Mouse (Mus musculus): ENCODE results near the gene Gm525.
A peak's percentile ranks its signal among the peaks of the same experiment; 100 is the strongest.
"Not testable (repeated sequence)": the region's sequence is repeated elsewhere in the genome, so short reads cannot be mapped to it uniquely, and the experiment has no call there.

Gm525 gene

DNA sequence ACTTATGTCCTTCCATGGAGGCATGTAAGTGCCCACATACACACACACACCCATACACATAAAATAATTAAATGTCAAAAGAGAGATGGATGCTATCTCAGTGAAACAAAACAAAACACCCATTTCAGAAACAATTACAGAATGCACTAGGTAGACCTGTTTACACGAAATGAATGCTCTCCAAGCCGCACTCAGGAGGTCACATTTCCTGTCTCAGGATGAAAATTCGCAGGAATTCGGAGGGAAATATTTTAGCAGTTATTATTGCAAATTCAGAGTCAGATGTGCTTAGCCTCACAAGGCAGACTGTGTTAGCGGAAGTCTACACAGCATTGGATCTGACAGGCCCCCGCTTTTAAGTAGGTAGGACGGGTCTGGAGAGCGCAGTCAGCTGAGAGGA, at the start of gene Gm525:
Gene Gm525 (plus strand): TSS at position 301 of the 400 bp plus-strand sequence.
- DNase-seq (ENCODE audit: low spot score), result no peak

DNA sequence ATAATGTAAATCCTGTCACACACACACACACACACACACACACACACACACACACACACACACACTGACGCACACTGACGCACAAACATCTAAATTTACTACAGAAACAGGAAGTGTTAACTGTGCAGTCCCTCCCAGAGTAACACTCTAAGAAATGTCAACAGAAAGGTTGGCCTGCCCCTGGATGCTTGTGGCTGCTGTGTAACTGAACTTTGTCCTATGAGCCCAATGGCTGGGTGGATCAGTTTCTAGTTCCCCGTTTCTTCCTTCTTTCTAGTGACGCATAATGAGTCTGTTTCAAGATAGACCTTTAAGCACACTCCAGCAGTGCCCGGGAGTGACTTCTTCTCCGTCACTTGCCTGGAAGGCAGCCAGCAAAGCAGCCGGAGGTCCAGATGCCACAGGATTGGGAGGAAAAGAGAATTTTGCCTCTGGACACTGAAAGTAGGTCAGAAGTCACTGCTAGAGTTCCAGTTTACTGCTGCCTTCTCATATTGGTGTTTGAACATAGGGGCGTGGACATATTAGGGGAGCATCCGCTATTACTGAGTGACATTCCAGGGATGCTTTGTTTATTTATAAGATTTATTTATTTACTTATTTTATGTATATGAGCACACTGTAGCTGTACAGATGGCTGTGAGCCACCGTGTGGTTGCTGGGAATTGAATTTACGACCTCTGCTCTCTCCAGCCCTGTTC, 49.3 kb upstream of the Gm525 start:
- peak; percentile 51 for DNase-seq (ENCODE audit: low spot score)

GRCm38 (mm10) chr11:89025603-89026002, 48.0 kb upstream of the Gm525 start:
- no peak for DNase-seq (ENCODE audit: low spot score)

GRCm38 (mm10) chr11:89026117-89026516, 47.5 kb upstream of the Gm525 start:
- DNase-seq (ENCODE audit: low spot score), result no peak

GRCm38 (mm10) chr11:89027955-89028361, 45.7 kb upstream of the Gm525 start:
- DNase-seq (ENCODE audit: low spot score), result no peak

GRCm38 (mm10) chr11:89028871-89029405, 44.7 kb upstream of the Gm525 start:
- no peak for DNase-seq (ENCODE audit: low spot score)

DNA sequence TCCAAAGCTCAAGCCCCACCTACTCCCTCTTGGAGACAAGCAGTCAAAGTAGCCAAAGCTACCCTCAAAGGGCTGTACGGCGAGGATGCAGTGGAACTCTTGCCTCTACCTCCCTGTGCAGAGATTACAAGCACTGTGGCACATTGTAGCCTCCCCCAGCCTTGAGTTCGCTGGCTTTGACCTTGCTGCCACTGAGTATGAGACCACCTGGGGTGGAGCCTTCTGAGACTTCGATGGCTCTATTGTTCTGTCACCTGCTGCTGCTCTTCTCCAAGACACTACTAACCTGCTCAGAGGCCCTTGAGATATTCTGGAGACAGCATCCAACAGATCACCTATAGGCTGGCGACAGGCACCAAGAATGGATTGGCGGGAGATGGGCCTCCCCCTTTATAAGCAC, 43.1 kb upstream of the Gm525 start:
- DNase-seq (ENCODE audit: low spot score), result no peak

DNA sequence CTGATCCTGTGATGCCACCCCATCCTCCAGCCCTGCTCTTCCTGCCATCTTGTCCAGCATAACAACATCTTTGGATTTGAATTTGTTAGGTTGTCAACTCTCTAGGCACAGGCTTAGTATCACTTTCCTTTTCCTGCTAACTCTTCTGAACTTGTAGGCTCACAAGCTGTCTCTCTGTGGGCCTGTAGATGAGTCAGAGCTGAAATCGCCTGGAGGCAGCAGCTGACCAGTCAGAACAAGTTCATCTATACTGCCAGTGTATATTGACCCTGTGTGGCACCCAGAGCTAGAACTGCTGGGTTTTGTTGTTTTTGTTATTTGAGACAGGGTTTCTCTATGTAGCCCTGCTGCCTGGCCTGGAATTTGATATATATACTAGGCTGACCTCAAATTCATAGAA, 42.5 kb upstream of the Gm525 start:
- DNase-seq (ENCODE audit: low spot score), result no peak

GRCm38 (mm10) chr11:89034592-89034991, 39.0 kb upstream of the Gm525 start:
- DNase-seq (ENCODE audit: low spot score), result no peak

DNA sequence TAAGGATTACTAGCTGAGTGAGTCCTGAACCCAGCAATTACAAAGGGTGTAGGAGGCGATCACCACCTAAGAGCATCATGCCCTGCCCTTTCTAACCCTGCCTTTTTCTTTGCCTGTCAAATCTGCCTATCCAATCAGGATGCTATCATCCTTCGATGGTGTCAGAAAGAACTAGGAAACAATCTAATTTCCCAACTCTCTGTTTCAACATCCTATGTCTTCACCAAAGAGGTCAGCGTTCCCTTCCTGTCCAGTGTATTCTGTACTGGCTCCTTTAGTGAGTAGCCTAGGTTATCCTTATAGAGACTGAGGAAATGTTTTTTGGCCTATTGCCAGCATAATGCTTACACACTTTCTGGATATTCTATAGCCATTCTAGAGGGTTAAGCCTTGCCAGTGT, 38.1 kb upstream of the Gm525 start:
- DNase-seq (ENCODE audit: low spot score), result no peak

DNA sequence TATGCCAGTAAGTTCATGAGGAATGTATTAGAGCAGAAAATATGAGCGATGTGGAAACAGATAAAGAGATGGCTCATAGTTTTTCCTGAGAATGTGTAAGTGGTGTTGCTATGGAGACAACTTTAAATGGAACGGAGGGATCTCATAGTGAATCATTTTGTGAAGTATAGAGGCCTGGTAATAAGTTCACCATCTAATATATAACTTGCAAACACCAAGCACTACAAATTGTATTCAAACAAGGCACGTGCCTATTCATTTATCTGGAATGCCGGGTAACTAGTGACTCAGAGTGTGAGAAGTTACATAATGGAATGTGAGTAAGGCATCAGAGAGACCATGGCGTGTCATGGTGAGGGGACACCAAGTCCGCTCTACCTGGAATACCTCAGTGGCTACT, 35.1 kb upstream of the Gm525 start:
- no peak for DNase-seq (ENCODE audit: low spot score)

DNA sequence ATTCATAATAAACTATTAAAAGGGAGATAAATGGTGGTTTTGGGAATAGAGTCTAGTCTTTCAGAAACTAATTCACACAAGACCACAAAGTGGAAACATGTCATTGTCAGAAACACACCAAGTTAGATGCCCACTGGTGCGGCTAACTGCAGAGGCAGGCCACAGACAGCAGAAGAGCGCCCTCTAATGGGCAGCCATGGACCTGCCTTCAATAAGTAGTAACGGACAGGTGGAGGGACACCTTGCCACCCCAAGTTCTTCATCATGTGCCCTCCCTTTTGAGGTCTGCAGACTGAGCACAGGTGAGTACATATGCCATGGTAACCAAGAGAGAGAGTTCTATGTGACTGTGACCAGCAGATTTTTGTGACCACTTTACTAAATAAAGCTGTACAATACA, 34.3 kb upstream of the Gm525 start:
- peak; percentile 59 for DNase-seq (ENCODE audit: low spot score)

- DNase-seq (ENCODE audit: low spot score), result not testable (repeated sequence)
Observed at GRCm38 (mm10) chr11:89041073-89041472, 32.6 kb upstream of the Gm525 start.

- DNase-seq (ENCODE audit: low spot score), result no peak
Observed at GRCm38 (mm10) chr11:89043046-89043445, 30.6 kb upstream of the Gm525 start.

- not testable (repeated sequence) for DNase-seq (ENCODE audit: low spot score)
Observed at GRCm38 (mm10) chr11:89045501-89045900, 28.1 kb upstream of the Gm525 start.

DNA sequence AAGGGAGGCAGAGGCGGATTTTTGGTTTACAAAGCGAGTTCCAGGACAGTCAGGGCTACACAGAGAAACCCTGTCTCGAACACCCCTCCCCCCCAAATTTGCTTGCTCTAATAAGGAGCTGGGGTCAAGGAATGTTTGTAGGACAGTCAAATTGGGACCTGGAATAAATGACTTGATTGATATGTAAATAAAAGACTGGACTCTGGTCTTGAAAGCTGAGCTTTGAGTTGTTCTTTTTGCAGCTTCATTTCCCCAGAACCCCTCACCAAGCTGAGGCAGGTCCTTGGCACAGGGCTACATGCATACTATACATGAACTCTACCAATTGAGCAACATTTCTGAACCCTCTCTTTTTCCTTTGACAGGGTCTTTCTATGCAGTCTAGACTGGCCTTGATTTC, 27.6 kb upstream of the Gm525 start:
- DNase-seq (ENCODE audit: low spot score), result no peak

DNA sequence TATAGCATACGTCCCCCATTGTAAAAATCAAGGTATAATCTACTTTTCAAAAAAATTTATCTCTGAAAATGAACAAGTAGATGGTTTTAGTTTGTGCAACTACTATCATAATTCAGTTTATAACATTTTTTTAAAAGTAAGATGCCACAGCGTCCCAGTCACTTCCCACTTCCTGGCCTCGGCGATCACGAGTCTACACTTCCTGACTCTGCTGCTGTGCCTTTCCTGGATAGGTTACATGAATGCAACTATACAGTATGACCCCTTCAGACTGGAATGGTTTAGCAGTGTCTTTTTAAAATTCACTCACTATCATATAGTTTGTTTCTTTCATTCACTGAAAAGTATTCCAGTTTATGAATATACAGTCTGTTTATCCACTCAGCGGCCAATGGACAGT, 21.9 kb upstream of the Gm525 start:
- DNase-seq (ENCODE audit: low spot score), result no peak

- DNase-seq (ENCODE audit: low spot score), result peak; percentile 31
Observed at GRCm38 (mm10) chr11:89055931-89056690, 17.5 kb upstream of the Gm525 start.

DNA sequence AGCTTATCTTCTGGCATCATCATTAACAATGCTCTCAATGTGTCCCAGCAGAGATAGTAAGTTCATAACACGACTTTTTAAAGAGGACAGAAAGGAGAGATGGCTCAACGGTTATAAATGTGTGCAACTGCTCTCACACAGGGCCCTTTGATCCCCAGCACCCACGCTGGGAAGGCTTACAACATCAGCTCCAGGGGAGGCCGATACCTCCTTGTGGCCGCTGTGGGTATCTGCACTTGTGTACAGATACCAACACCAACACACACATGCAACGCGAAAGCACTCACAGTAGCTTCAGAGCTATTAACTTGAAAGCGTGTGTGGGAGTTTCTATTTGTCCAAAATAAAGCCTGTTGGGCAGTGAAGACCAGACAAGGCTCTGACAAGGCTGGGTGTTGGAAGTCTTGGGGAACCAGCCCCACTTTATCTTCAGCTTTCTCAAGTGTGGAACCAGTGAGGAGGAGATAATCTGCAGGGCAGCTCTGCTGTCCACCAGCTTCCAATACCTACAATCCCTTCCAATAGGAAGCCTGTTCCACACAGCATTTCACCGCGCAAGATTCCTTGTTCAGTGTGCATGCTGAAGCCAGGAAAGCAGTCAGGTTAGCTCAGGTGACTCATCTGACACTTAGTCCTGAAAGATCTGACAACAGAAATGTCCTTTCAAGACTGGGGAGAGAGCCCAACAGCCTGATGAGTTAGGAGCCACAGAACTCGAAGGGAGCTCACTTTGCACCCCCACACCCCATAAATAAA, 14.9 kb upstream of the Gm525 start:
- no peak for DNase-seq (ENCODE audit: low spot score)

DNA sequence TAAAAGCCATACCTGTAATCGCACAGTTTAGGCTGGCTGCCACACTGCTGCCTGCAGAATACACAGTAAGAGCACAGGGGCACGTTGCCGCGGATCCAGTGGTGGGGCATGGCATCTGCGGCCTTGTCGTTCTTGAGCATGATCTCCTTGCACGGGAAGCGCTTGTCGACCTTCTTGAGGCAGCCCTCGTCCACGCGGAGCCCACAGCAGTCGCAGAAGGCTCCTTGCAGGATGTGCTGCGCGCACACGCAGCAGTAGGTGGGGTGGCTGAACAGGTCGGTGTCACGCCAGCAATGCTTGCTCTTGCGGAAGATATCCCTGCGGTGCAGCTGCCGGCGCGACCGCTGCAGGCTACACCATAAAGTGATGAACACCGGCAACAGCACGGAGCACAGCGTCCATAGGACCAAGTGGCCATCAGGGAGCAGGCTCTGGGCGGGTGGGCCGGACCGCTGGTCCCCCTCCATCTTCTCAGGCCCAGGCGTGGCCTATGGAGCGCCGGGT, 13.7 kb upstream of the Gm525 start:
- DNase-seq (ENCODE audit: low spot score), result peak; percentile 44

- DNase-seq (ENCODE audit: low spot score), result peak; percentile 91
Observed at GRCm38 (mm10) chr11:89060423-89061089, 13.1 kb upstream of the Gm525 start.

- DNase-seq (ENCODE audit: low spot score), result no peak
Observed at GRCm38 (mm10) chr11:89061362-89061761, 12.3 kb upstream of the Gm525 start.

Measured in layer of hippocampus, adult 11-12 months (tissue).